Mouse (Mus musculus): Measurements from ENCODE around the gene Rere. TPM values are rescaled to one million over a fixed set of nuclear protein-coding genes. Genes with fewer than 3 reads are reported as not detected.

Gene Rere
- polyA plus RNA-seq, 3 experiments from 2014 or later, result 10.1 to 32.0 (median 28.4) TPM

Other genes starting within 250 kb of the Rere start
- under 1 TPM; 0.16 to 0.36 (median 0.33) TPM for gene Gpr157, start 194.3 kb upstream of the Rere start, polyA plus RNA-seq (2017; shearing (Covaris generic))
- gene Slc2a5, start 162.4 kb upstream of the Rere start, polyA plus RNA-seq (2017; shearing (Covaris generic)), result not detected
- not detected for gene Slc2a7, start 132.7 kb upstream of the Rere start, polyA plus RNA-seq (2017; shearing (Covaris generic))
- gene Car6, start 80.3 kb upstream of the Rere start, polyA plus RNA-seq (2017; shearing (Covaris generic)), result not detected
- gene Eno1, start 44.9 kb upstream of the Rere start, polyA plus RNA-seq (2017; shearing (Covaris generic)), result 100 to 1,000 TPM; 503 to 566 (median 560) TPM